ENCODE assay signal across 24 mouse cellular contexts in the genomic region with DNA sequence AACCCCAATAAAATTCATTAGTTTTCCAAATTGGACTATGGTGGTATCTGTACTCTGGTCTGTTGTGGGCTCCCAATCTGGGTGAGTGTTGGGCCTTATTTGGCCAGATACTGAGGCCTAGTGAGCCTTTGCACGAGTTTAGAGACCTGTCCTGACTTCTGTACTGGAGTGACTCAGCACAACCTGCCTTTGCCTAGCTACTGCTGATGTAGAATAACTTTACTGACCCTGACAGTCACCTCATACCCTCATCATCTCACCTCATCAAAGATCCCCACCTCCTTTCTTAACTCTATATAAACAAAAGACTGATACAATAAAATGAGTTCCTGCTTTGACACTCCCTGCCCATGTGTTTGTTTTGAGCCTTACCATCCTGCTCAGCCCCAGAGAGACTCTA. TPM values are rescaled to one million over a fixed set of nuclear protein-coding genes. Genes with fewer than 3 reads are reported as not detected.
DNase-seq lines count a peak whose midpoint lies in the region; TF ChIP-seq lines count a peak whose summit lies in the region.
"Had no signal": no experiment of that assay in that cellular context is flagged by ENCODE, and none has a peak within 500 bp of the region (broad histone marks: within the 10 kb centered on the region; RNA-seq: fewer than 3 reads in every experiment).

No protein-coding gene starts in this region.

- no peak overlapping the region for H3K4me3 ChIP-seq in MEL (ENCODE audit: control insufficient read depth in 1 of 2, insufficient read depth in 1 of 2, low read depth in 2 of 2, low read length in 2 of 2)

- TF ChIP-seq POLR2A in MEL (IDR thresholded peaks at IDR 0.05; ENCODE audit: control insufficient read depth in 1 of 2, insufficient read depth in 1 of 2, low read depth in 1 of 2, low read length in 2 of 2, poor library complexity in 1 of 2) = no peak

- H3K27ac ChIP-seq in MEL (ENCODE audit: control insufficient read depth, low read depth, low read length) = no peak overlapping the region

- no peak overlapping the region for H3K9ac ChIP-seq in MEL (ENCODE audit: control insufficient read depth, low read depth, low read length, poor library complexity, severe bottlenecking)

- H3K9me3 ChIP-seq in MEL (replicated peaks; ENCODE audit: insufficient read depth, low read length) = no peaks in the 10 kb centered on the region
- H3K9me3 ChIP-seq: G1E had no signal

- H3K79me2 ChIP-seq in MEL (ENCODE audit: control insufficient read depth, insufficient read depth, low read length, poor library complexity) = no peaks in the 10 kb centered on the region

- DNase-seq in heart, adult 11 months = peak; percentile 77
- DNase-seq in heart, postnatal 36 days = no peak
- peak; percentile 46 for DNase-seq in MEL (ENCODE audit: low read depth, low spot score)
- DNase-seq in gastrocnemius, postnatal 4 days (ENCODE audit: low spot score in 2 of 2) = no peak
- DNase-seq: adrenal gland, adult 2 months; adrenal gland, adult 8-10 months; adrenal gland, postnatal 10 days; adrenal gland, postnatal 14 days; adrenal gland, postnatal 25 days; adrenal gland, postnatal 36 days; B cell, adult 2 months; cerebellum, adult 11 months; cerebellum, adult 11-12 months; cerebellum, adult 18-20 months; cerebellum, adult 2 months had no signal

- no peak for TF ChIP-seq CTCF in MEL (IDR thresholded peaks at IDR 0.05 in 2 of 3, conservative IDR thresholded peaks at IDR 0.05 in 1 of 3; ENCODE audit: control insufficient read depth in 1 of 3, insufficient read depth in 1 of 3, low read depth in 2 of 3, low read length in 3 of 3, poor library complexity in 1 of 3, severe bottlenecking in 1 of 3)

- peaks cover 15 to 42% of the 10 kb centered on the region in 2 experiments for H3K4me1 ChIP-seq in MEL (ENCODE audit: control insufficient read depth in 1 of 2, insufficient read depth in 2 of 2, low read length in 2 of 2)

- H3K36me3 ChIP-seq in MEL (ENCODE audit: control insufficient read depth in 1 of 2, insufficient read depth in 2 of 2, low read length in 2 of 2) = peaks cover 0 to 39% of the 10 kb centered on the region in 2 experiments; a peak in 2 of 4 replicates
- H3K36me3 ChIP-seq: G1E had no signal

- no peaks in the 10 kb centered on the region for H3K27me3 ChIP-seq in MEL (ENCODE audit: control insufficient read depth in 1 of 2, insufficient read depth in 2 of 2, low read length in 2 of 2)
- H3K27me3 ChIP-seq: CH12.LX had no signal

- TF ChIP-seq EP300 in MEL (IDR thresholded peaks at IDR 0.05; ENCODE audit: low read depth in 1 of 2, low read length in 2 of 2) = peak in 1 of 2 experiments; percentile 17; a peak in 1 of 4 replicates

- intact Hi-C loops in heart, postnatal 36 days (cut with DNase I) = loop anchor here (10.0 kb wide), 1 partner anchor 242 kb away; no protein-coding TSS in a partner anchor

- no peak for TF ChIP-seq RAD21 in MEL (IDR thresholded peaks at IDR 0.05; ENCODE audit: low read depth, low read length)

TF ChIP-seq in MEL, 35 proteins besides CTCF, POLR2A, EP300 and RAD21:
- TF ChIP-seq UBTF (IDR thresholded peaks at IDR 0.05; ENCODE audit: borderline replicate concordance, insufficient read depth, low read depth, low read length) (no peak), MAZ (IDR thresholded peaks at IDR 0.05; ENCODE audit: low read depth, low read length) (no peak), GABPA (IDR thresholded peaks at IDR 0.05; ENCODE audit: low read depth, low read length) (peak; percentile 51; the same call in 1 of the 2 replicates), SMC3 (IDR thresholded peaks at IDR 0.05; ENCODE audit: low read depth, low read length) (no peak), MAX (IDR thresholded peaks at IDR 0.05; ENCODE audit: low read length) (0 out of 2 replicates have a peak, but pooled peaks have one; percentile 16), TBP (IDR thresholded peaks at IDR 0.05; ENCODE audit: low read depth, low read length) (no peak), ZNF384 (IDR thresholded peaks at IDR 0.05; ENCODE audit: low read depth, low read length) (no peak), MAFK (IDR thresholded peaks at IDR 0.05; ENCODE audit: borderline replicate concordance, low read depth, low read length) (0 out of 2 replicates have a peak, but pooled peaks have one; percentile 11), KAT2A (conservative IDR thresholded peaks at IDR 0.05; ENCODE audit: low read depth, low read length) (no peak), POLR2AphosphoS5 (IDR thresholded peaks at IDR 0.05; ENCODE audit: borderline replicate concordance, low read depth, low read length) (no peak), JUND (IDR thresholded peaks at IDR 0.05; ENCODE audit: low read depth, low read length) (no peak), MXI1 (IDR thresholded peaks at IDR 0.05; ENCODE audit: low read depth, low read length) (0 out of 2 replicates have a peak, but pooled peaks have one; percentile 18), SIN3A (IDR thresholded peaks at IDR 0.05; ENCODE audit: low read length) (no peak), GATA1 (IDR thresholded peaks at IDR 0.05; ENCODE audit: low read depth, low read length) (no peak)
TF ChIP-seq in MEL: peak in this region for 4.

RNA-seq across cellular contexts. Expression of a gene that starts 24.3 kb away (rescaled TPM):
- not detected for total RNA-seq in heart, postnatal 36 days (2021)
- 0.20 TPM in 1 of 2 replicates, not detected in the other for total RNA-seq in MEL (2012; rRNA removed)
- polyA plus RNA-seq in MEL (2012; ENCODE audit: insufficient read depth in 1 of 2, insufficient read length in 2 of 2, low read depth in 1 of 2, low replicate concordance in 2 of 2, missing spikeins in 1 of 2) = under 1 TPM in 1 of 2 experiments, not detected in 1; 0.13 TPM
- total RNA-seq in gastrocnemius, postnatal 4 days (2021) = not detected
- total RNA-seq: adrenal gland, postnatal 14 days; adrenal gland, postnatal 25 days; adrenal gland, postnatal 4 days had no signal
- polyA plus RNA-seq: brain, embryonic 14.5 days; C2C12; Patski had no signal

RNA-seq across cellular contexts. Expression of a gene that starts 56.5 kb away (rescaled TPM):
- not detected for total RNA-seq in heart, postnatal 36 days (2021)
- not detected in 2 replicates for total RNA-seq in MEL (2012; rRNA removed)
- polyA plus RNA-seq in MEL (2012; ENCODE audit: insufficient read depth in 1 of 2, insufficient read length in 2 of 2, low read depth in 1 of 2, low replicate concordance in 2 of 2, missing spikeins in 1 of 2) = not detected
- total RNA-seq in gastrocnemius, postnatal 4 days (2021) = not detected
- total RNA-seq: adrenal gland, adult 18-20 months; adrenal gland, adult 2 months; adrenal gland, adult 8-10 months; adrenal gland, postnatal 10 days; adrenal gland, postnatal 14 days; adrenal gland, postnatal 25 days; adrenal gland, postnatal 36 days; adrenal gland, postnatal 4 days; CH12.LX; ES-E14 had no signal
- polyA plus RNA-seq: adrenal gland, adult 2 months; brain, embryonic 14.5 days; C2C12; CD4-positive, CD25-positive, alpha-beta regulatory T cell, adult 4 months; G1E; Patski had no signal

Comparison
In these comparisons a context has a peak if more than half of its experiments do, and no peak if none do; other contexts are left out.
1. DNase-seq: peak in heart, adult 11 months (single experiment) and MEL (single experiment); none in heart, postnatal 36 days (0 of 2) and gastrocnemius, postnatal 4 days (0 of 2).